Mouse (Mus musculus) stomach, embryonic 16.5 days (tissue): ENCODE results near the gene 3110082I17Rik. TPM values are rescaled to one million over a fixed set of nuclear protein-coding genes. Genes with fewer than 3 reads are reported as not detected.

Source experiments
- ATAC-seq: fragments of 200-750 bp; cut with Nextera tagmentation; 2 replicates; pipeline ENCODE4 v1.8.0; 2017; ENCODE audit warnings: moderate number of reproducible peaks, moderate TSS enrichment; ENCODE audit not compliant: insufficient read depth, low FRiP score
- H3K27ac ChIP-seq: fragments of 300-500 bp; sonication (generic); 2 replicates; pipeline ENCODE4 v1.5.1; 2014; ENCODE audit warnings: low read length
- H3K27me3 ChIP-seq: fragments of 300-500 bp; sonication (generic); 2 replicates; pipeline ENCODE4 v1.6.1; 2014; ENCODE audit warnings: low read length, control low read depth, mixed read lengths; ENCODE audit not compliant: control insufficient read depth, insufficient read depth
- H3K36me3 ChIP-seq: fragments of 300-500 bp; sonication (generic); 2 replicates; pipeline ENCODE4 v1.6.1; 2014; ENCODE audit warnings: low read length; ENCODE audit not compliant: control insufficient read depth, insufficient read depth
- H3K4me1 ChIP-seq: fragments of 300-500 bp; sonication (generic); 2 replicates; pipeline ENCODE4 v1.6.1; 2014; ENCODE audit warnings: low read length, control low read depth, mixed read lengths; ENCODE audit not compliant: control insufficient read depth, insufficient read depth
- H3K4me2 ChIP-seq: fragments of 300-500 bp; sonication (generic); 2 replicates; pipeline ENCODE4 v1.6.1; 2014; ENCODE audit warnings: low read depth, low read length, mixed read lengths
- H3K4me3 ChIP-seq: fragments of 300-500 bp; sonication (generic); replicated peaks from 2 replicates; pipeline ENCODE4 v1.5.1; 2014; ENCODE audit warnings: mild to moderate bottlenecking, low read length
- H3K9ac ChIP-seq: fragments of 300-500 bp; sonication (generic); 2 replicates; pipeline ENCODE4 v1.6.1; 2014; ENCODE audit warnings: low read length
- H3K9me3 ChIP-seq: fragments of 300-500 bp; sonication (generic); replicated peaks from 2 replicates; pipeline ENCODE4 v1.6.1; 2016; ENCODE audit warnings: low read length, control low read depth; ENCODE audit not compliant: control insufficient read depth
- WGBS: fragments of 180-500 bp; shearing (Covaris S2); extraction: QIAGEN DNeasy Blood & Tissue Kit; methylation state at CpG from one replicate; pipeline ENCODE4 v1.1.7; 2014; 5-methylcytosine and 5-hydroxymethylcytosine counted together
- polyA plus RNA-seq: library from polyadenylated mRNA; unstranded; fragments of >200 nt; fragmentation: Nextera tagmentation; extraction: Ambion mirVana; gene quantifications from 2 replicates; pipeline ENCODE4 v1.2.1, GENCODE M21; 2015

The 3110082I17Rik gene
- polyA plus RNA-seq, 1 experiment from 2014 or later, result 35.7 TPM

GRCm38 (mm10) chr5:139364911-139365571 lies 95.3 kb downstream of the 3110082I17Rik start:
- Histone ChIP-seq H3K9ac (peak overlapping the region; percentile 60), H3K36me3 (no peaks in the 10 kb centered on the region), H3K4me1 (peaks cover 12% of the 10 kb centered on the region), H3K27ac (peak overlapping the region; percentile 49; the same call in 1 of the 2 replicates), H3K4me2 (no peak overlapping the region), H3K27me3 (no peaks in the 10 kb centered on the region), H3K9me3 (no peaks in the 10 kb centered on the region), H3K4me3 (no peak overlapping the region)
- 31% methylated on average over 5 of the region's 5 CpGs for WGBS
- ATAC-seq, result no peak

GRCm38 (mm10) chr5:139364260-139364910 lies 95.9 kb downstream of the 3110082I17Rik start:
- peak overlapping the region; percentile 60 for H3K9ac ChIP-seq
- H3K9me3 ChIP-seq, result no peaks in the 10 kb centered on the region
- no peak overlapping the region for H3K4me3 ChIP-seq
- H3K27me3 ChIP-seq, result no peaks in the 10 kb centered on the region
- ATAC-seq, result peak; percentile 69
- H3K36me3 ChIP-seq, result no peaks in the 10 kb centered on the region
- WGBS, result 25% methylated on average over 12 of the region's 12 CpGs
- H3K4me1 ChIP-seq, result peaks cover 12% of the 10 kb centered on the region
- H3K27ac ChIP-seq, result peak overlapping the region; percentile 40; the same call in 1 of the 2 replicates
- no peak overlapping the region; the same call in 1 of the 2 replicates for H3K4me2 ChIP-seq

- Histone ChIP-seq H3K9me3 (no peaks in the 10 kb centered on the region), H3K4me3 (no peak overlapping the region), H3K4me1 (peaks cover 12% of the 10 kb centered on the region), H3K27ac (no peak overlapping the region), H3K9ac (no peak overlapping the region), H3K27me3 (no peaks in the 10 kb centered on the region), H3K36me3 (no peaks in the 10 kb centered on the region), H3K4me2 (no peak overlapping the region)
- ATAC-seq, result no peak
- 58% methylated on average over 7 of the region's 7 CpGs for WGBS
These were observed 96.5 kb downstream of the 3110082I17Rik start for GRCm38 (mm10) chr5:139363858-139364257.

GRCm38 (mm10) chr5:139359244-139359643 lies 101.1 kb downstream of the 3110082I17Rik start:
- H3K4me1 ChIP-seq, result peaks cover 5% of the 10 kb centered on the region; the same call in 1 of the 2 replicates
- H3K27ac ChIP-seq, result no peak overlapping the region
- H3K4me3 ChIP-seq, result no peak overlapping the region
- no peak overlapping the region for H3K9ac ChIP-seq
- 87% methylated on average over 5 of the region's 5 CpGs for WGBS
- H3K4me2 ChIP-seq, result no peak overlapping the region
- no peak for ATAC-seq
- no peaks in the 10 kb centered on the region for H3K27me3 ChIP-seq
- H3K36me3 ChIP-seq, result no peaks in the 10 kb centered on the region
- H3K9me3 ChIP-seq, result no peaks in the 10 kb centered on the region

- Histone ChIP-seq H3K36me3 (no peaks in the 10 kb centered on the region), H3K4me2 (no peak overlapping the region), H3K27ac (no peak overlapping the region), H3K4me1 (0 out of 2 replicates have a peak, but pooled peaks cover 5% of the 10 kb centered on the region), H3K27me3 (no peaks in the 10 kb centered on the region), H3K4me3 (no peak overlapping the region), H3K9ac (no peak overlapping the region), H3K9me3 (no peaks in the 10 kb centered on the region)
- 82% methylated on average over 2 of the region's 2 CpGs for WGBS
- ATAC-seq, result 0 out of 2 replicates have a peak, but pooled peaks have one; percentile 25
These were observed 101.7 kb downstream of the 3110082I17Rik start for GRCm38 (mm10) chr5:139358653-139359052.

- Histone ChIP-seq H3K27ac (no peak overlapping the region), H3K9me3 (no peaks in the 10 kb centered on the region)
- 34% methylated on average over 19 of the region's 19 CpGs for WGBS
These were observed 105.0 kb downstream of the 3110082I17Rik start for GRCm38 (mm10) chr5:139355235-139355772.

GRCm38 (mm10) chr5:139353946-139354345 lies 106.4 kb downstream of the 3110082I17Rik start:
- H3K9me3 ChIP-seq, result no peaks in the 10 kb centered on the region
- peak; percentile 15; the same call in 1 of the 2 replicates for ATAC-seq
- peak overlapping the region; percentile 56 for H3K9ac ChIP-seq
- peak overlapping the region; percentile 85 for H3K27ac ChIP-seq
- H3K4me3 ChIP-seq, result peak overlapping the region; percentile 34
- WGBS, result 74% methylated on average over 11 of the region's 11 CpGs
- no peaks in the 10 kb centered on the region for H3K27me3 ChIP-seq
- H3K4me2 ChIP-seq, result peak overlapping the region; percentile 44
- peaks cover 30% of the 10 kb centered on the region for H3K4me1 ChIP-seq
- no peaks in the 10 kb centered on the region for H3K36me3 ChIP-seq

More at GRCm38 (mm10) chr5:139355235-139355772, 105.0 kb downstream of the 3110082I17Rik start:
- H3K4me3 ChIP-seq, result no peak overlapping the region
- H3K4me1 ChIP-seq, result peaks cover 25% of the 10 kb centered on the region
- H3K27me3 ChIP-seq, result no peaks in the 10 kb centered on the region
- no peak overlapping the region for H3K4me2 ChIP-seq
- no peak overlapping the region for H3K9ac ChIP-seq
- no peak for ATAC-seq
- H3K36me3 ChIP-seq, result no peaks in the 10 kb centered on the region

GRCm38 (mm10) chr5:139353496-139353895 lies 106.8 kb downstream of the 3110082I17Rik start:
- ATAC-seq, result no peak
- Histone ChIP-seq H3K4me1 (peaks cover 30% of the 10 kb centered on the region), H3K4me3 (peak overlapping the region; percentile 34), H3K27me3 (no peaks in the 10 kb centered on the region), H3K4me2 (peak overlapping the region; percentile 44), H3K9me3 (no peaks in the 10 kb centered on the region), H3K9ac (peak overlapping the region; percentile 56), H3K36me3 (no peaks in the 10 kb centered on the region), H3K27ac (peak overlapping the region; percentile 85)
- 47% methylated on average over 10 of the region's 10 CpGs for WGBS

- Histone ChIP-seq H3K4me2 (peak within 1 kb of the TSS; percentile 44), H3K9ac (peak within 1 kb of the TSS; percentile 60), H3K9me3 (no peaks in the 10 kb centered on the region), H3K4me1 (peaks cover 30% of the 10 kb centered on the region), H3K4me3 (peak within 1 kb of the TSS; percentile 34), H3K27me3 (no peaks in the 10 kb centered on the region), H3K27ac (peak within 1 kb of the TSS; percentile 90), H3K36me3 (no peaks in the 10 kb centered on the region)
- ATAC-seq, result no peak
- WGBS, result 35% methylated on average over 6 of the region's 6 CpGs
These were observed 108.0 kb downstream of the 3110082I17Rik start, which contains the start of gene Cyp2w1 for GRCm38 (mm10) chr5:139352317-139352716. Cyp2w1 (plus strand) TSS chr5:139352617.
